Mouse (Mus musculus): ENCODE measurements around the gene Mllt11. TPM values are rescaled to one million over a fixed set of nuclear protein-coding genes. Genes with fewer than 3 reads are reported as not detected.

The Mllt11 gene
- polyA plus RNA-seq, 1 experiment from 2014 or later = 341 TPM

DNA sequence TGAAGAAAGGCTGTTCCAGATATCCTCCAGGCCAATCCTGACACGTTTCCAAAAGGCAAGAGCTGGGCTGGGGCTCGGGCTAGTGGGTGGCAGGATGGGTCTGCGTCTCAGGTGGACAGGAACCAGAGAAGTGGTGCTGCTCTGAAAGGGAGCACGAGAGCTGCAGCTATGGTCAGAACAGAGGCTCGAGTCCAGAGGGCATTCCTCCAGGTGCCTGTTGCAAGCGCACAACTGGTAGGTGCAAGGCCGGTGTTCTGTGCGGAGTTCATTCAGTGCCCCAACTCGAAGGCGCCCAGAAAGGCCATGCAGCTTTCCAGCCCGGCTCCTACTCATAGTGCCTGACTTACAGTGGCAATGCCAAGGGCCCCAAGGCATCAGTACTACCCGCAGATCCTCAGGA, 8.0 kb upstream of the Mllt11 start:
- Histone ChIP-seq H3K4me1 (replicated peaks) (no peaks in the 10 kb centered on the region), H3K4me2 (no peak overlapping the region), H3K9me3 (no peaks in the 10 kb centered on the region), H3K27me3 (no peaks in the 10 kb centered on the region), H3K36me3 (peaks cover 28% of the 10 kb centered on the region), H3K4me3 (no peak overlapping the region), H3K27ac (replicated peaks) (no peak overlapping the region), H3K9ac (no peak overlapping the region)
- 93% methylated on average over 12 of the region's 12 CpGs for WGBS
- no peak for ATAC-seq (ENCODE audit: low FRiP score, low read depth)

DNA sequence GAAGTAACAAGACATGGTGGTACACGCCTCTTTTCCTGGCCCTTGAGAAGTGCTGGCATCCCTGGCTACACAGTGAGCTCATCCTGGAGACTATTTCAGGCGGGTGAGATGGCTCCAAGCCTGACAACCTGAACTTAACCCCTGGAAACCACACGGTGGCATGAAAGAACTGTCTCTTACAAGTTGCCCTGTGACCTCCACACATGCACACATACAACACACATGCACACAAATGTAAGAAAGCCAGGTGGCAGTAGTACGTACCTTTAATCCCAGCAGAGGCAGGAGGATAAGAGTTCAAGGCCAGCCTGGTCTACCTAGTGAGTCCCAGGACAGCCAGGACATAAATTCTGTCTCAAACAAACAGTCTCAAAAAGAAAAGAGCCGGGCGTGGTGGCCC, 7.1 kb upstream of the Mllt11 start:
- no peak for ATAC-seq (ENCODE audit: low FRiP score, low read depth)
- Histone ChIP-seq H3K4me2 (no peak overlapping the region), H3K4me3 (no peak overlapping the region), H3K9ac (no peak overlapping the region), H3K27me3 (no peaks in the 10 kb centered on the region), H3K36me3 (peaks cover 35% of the 10 kb centered on the region), H3K27ac (replicated peaks) (no peak overlapping the region), H3K9me3 (no peaks in the 10 kb centered on the region), H3K4me1 (replicated peaks) (no peaks in the 10 kb centered on the region)
- 93% methylated on average over 6 of the region's 6 CpGs for WGBS

DNA sequence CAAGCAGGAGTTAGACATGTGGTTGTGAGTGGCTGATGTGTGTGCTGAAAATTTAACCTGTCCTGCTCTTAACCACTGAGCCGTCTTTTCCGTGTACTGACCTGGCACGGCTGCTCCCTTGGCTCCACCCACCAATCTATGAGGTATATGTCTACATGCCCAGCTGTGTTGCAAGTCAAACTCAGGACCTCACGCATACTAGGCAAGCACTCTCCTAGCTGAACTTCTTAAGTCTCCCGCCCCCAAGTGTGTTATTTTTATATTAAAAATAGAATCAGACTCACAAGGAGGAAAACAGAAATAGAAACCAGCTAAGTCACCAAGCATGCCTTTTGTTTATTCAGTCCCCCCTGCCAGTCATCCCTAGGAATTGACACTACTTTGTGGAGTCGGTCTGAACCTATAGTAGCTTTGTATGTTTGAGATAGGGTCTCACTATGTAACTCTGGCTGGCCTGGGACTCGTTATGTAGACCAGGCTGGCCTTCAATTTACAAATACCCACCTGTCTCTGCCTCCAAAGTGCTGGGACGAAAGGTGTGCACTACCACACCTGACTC, 5.6 kb upstream of the Mllt11 start:
- 89% methylated on average over 8 of the region's 8 CpGs for WGBS

GRCm38 (mm10) chr3:95235386-95236301, 3.7 kb upstream of the Mllt11 start:
- 76% methylated on average over 23 of the region's 23 CpGs for WGBS
- H3K4me3 ChIP-seq = no peak overlapping the region
- H3K27me3 ChIP-seq = no peaks in the 10 kb centered on the region
- H3K36me3 ChIP-seq = peaks cover 60% of the 10 kb centered on the region
- no peak overlapping the region for H3K27ac ChIP-seq (replicated peaks)
- H3K9me3 ChIP-seq = no peaks in the 10 kb centered on the region
- H3K4me1 ChIP-seq (replicated peaks) = peaks cover 15% of the 10 kb centered on the region
- no peak overlapping the region for H3K9ac ChIP-seq
- ATAC-seq (ENCODE audit: low FRiP score, low read depth) = no peak
- no peak overlapping the region for H3K4me2 ChIP-seq

More for the DNA sequence above, 5.6 kb upstream of the Mllt11 start:
- no peak overlapping the region for H3K27ac ChIP-seq (replicated peaks)
- H3K27me3 ChIP-seq = no peaks in the 10 kb centered on the region
- H3K4me3 ChIP-seq = no peak overlapping the region
- peaks cover 49% of the 10 kb centered on the region for H3K36me3 ChIP-seq
- H3K4me2 ChIP-seq = no peak overlapping the region
- H3K9ac ChIP-seq = no peak overlapping the region
- H3K9me3 ChIP-seq = no peaks in the 10 kb centered on the region
- no peak for ATAC-seq (ENCODE audit: low FRiP score, low read depth)
- H3K4me1 ChIP-seq (replicated peaks) = no peaks in the 10 kb centered on the region

GRCm38 (mm10) chr3:95233303-95233980, 1.5 kb upstream of the Mllt11 start:
- no peak overlapping the region for H3K4me2 ChIP-seq
- no peak overlapping the region for H3K4me3 ChIP-seq
- H3K27me3 ChIP-seq = no peaks in the 10 kb centered on the region
- H3K4me1 ChIP-seq (replicated peaks) = peaks cover 29% of the 10 kb centered on the region
- no peak overlapping the region for H3K27ac ChIP-seq (replicated peaks)
- no peaks in the 10 kb centered on the region for H3K9me3 ChIP-seq
- H3K36me3 ChIP-seq = peaks cover 60% of the 10 kb centered on the region
- no peak overlapping the region for H3K9ac ChIP-seq
- no peak for ATAC-seq (ENCODE audit: low FRiP score, low read depth)
- WGBS = 77% methylated on average over 16 of the region's 16 CpGs

DNA sequence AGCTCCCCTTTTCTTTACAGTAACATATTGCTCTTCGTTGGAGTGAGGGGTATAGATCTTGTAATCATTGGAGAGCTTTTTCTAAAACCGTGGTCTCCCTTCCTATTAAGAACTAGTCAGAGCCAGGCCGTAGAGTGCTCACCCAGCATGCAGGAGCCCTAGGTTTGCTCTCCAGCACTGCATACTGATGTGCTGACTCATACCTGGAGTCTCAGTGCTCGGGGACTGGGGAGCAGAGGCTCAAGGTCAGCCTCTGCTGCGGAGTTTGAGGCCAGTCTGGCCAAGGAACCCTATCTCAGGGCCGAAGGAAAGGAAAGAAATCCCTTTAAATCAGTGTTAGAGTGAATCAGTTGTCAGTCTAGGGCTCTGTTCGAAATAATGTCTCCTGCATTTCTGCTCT, 800 bp upstream of the Mllt11 start:
- H3K27me3 ChIP-seq = no peaks in the 10 kb centered on the region
- no peaks in the 10 kb centered on the region for H3K9me3 ChIP-seq
- H3K4me1 ChIP-seq (replicated peaks) = peaks cover 29% of the 10 kb centered on the region
- H3K36me3 ChIP-seq = peaks cover 58% of the 10 kb centered on the region
- ATAC-seq (ENCODE audit: low FRiP score, low read depth) = no peak
- 91% methylated on average over 7 of the region's 7 CpGs for WGBS
- H3K4me3 ChIP-seq = no peak overlapping the region
- H3K9ac ChIP-seq = no peak overlapping the region
- no peak overlapping the region for H3K27ac ChIP-seq (replicated peaks)
- no peak overlapping the region for H3K4me2 ChIP-seq

GRCm38 (mm10) chr3:95230495-95231297, 1.3 kb downstream of the Mllt11 start:
- 30% methylated on average over 8 of the region's 8 CpGs for WGBS
- Histone ChIP-seq H3K4me1 (replicated peaks) (peaks cover 42% of the 10 kb centered on the region), H3K4me3 (peak overlapping the region; percentile 78), H3K9me3 (no peaks in the 10 kb centered on the region), H3K36me3 (peaks cover 41% of the 10 kb centered on the region), H3K27ac (replicated peaks) (peak overlapping the region; percentile 99), H3K27me3 (no peaks in the 10 kb centered on the region), H3K4me2 (peak overlapping the region; percentile 77), H3K9ac (peak overlapping the region; percentile 89)
- 0 out of 2 replicates have a peak, but pooled peaks have one; percentile 2 for ATAC-seq (ENCODE audit: low FRiP score, low read depth)

DNA sequence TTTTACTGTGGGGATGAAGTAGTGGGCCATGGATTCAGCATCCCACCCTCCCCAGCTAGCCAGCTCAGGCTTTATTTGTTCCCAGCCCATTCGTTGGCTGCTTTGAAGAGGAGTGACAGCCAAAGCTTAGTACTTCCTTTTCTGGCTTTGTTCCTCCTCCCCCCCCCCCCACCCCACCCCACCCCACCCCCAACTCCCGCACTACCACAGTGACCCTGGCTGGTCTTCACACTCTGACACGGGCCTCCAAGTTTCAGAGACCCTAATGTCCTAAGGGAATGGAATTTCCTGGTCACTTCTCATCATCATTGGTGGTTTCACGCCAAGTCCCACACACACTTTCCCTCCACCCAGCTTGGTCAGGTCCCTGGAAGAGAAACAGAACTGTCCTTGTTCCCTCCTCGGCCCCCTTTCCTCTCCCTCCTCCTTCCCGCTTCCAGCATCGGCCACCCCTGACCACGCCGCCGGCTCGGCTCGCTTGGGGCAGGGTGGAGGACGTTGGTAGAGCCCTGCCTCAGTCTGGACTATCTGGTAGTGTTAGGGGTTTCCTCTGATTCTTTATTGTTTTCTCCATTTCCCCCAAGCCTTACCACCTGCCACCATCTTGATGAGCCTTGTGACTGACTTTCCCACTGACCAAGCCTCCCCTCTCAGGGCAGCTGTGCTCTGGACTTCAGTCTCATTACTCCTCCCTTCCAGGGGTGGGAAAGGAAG, 2.0 kb downstream of the Mllt11 start:
- H3K9ac ChIP-seq = peak overlapping the region; percentile 89
- H3K4me2 ChIP-seq = peak overlapping the region; percentile 77
- peaks cover 41% of the 10 kb centered on the region for H3K36me3 ChIP-seq
- no peaks in the 10 kb centered on the region for H3K9me3 ChIP-seq
- H3K27me3 ChIP-seq = no peaks in the 10 kb centered on the region
- WGBS = 2% methylated on average over 13 of the region's 13 CpGs
- H3K4me3 ChIP-seq = peak overlapping the region; percentile 78
- no peak for ATAC-seq (ENCODE audit: low FRiP score, low read depth)
- peaks cover 49% of the 10 kb centered on the region for H3K4me1 ChIP-seq (replicated peaks)
- peak overlapping the region; percentile 99 for H3K27ac ChIP-seq (replicated peaks)

DNA sequence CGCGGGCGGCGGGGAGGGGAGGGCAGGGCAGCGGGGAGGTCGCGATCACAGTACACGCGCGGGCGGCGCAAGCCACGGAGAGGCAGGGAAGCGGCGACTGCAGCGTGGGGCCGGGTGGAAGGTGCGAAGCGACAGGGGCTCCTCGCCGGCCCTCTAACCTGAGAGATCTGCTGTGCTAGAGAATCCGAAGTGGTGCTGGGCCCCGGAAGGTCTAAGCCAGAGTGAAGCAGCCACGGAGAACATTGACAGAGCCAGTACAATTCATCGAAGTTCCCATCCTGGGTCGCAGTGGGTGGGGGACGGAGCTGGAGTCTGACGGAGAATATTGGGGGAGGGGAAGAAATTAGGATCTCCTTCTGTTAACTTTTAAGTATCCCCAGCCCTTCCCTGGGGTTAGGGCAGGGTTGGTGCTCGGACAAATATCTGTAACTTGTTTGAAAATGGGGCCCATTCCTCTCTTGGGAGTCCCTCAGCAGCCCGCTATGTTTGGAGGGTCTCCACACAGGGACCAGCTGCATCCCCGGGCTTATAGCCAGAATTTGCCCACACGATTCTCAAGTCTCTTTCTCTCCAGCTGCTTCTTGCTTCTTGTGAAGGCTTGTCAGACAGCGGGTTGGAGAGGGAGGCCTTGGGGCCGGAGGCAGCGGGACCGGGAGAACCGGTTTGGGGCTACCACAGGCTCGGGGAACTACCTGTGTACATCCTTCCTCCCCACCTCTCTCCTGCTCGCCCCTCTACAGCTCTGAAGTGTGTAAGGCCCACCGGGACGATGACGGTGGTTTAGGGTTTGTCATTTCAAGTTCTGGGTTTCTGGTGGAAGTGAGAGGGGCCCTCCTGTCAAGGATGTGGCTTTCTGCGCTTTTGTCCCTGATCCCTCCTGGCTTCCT, 2.8 kb downstream of the Mllt11 start:
- peaks cover 57% of the 10 kb centered on the region for H3K4me1 ChIP-seq (replicated peaks)

GRCm38 (mm10) chr3:95228148-95228893, 3.6 kb downstream of the Mllt11 start, which contains the start of gene Cdc42se1:
Cdc42se1 (plus strand) TSS chr3:95228732.
- Histone ChIP-seq H3K9me3 (no peaks in the 10 kb centered on the region), H3K27me3 (no peaks in the 10 kb centered on the region), H3K4me1 (replicated peaks) (peaks cover 60% of the 10 kb centered on the region), H3K4me2 (peak within 1 kb of the TSS; percentile 77), H3K36me3 (peaks cover 32% of the 10 kb centered on the region), H3K4me3 (peak within 1 kb of the TSS; percentile 78), H3K27ac (replicated peaks) (peak within 1 kb of the TSS; percentile 99), H3K9ac (peak within 1 kb of the TSS; percentile 89)
- ATAC-seq (ENCODE audit: low FRiP score, low read depth) = peak; percentile 91
- under 1% methylated on average over 64 of the region's 64 CpGs for WGBS

More for the DNA sequence above, 2.8 kb downstream of the Mllt11 start:
- H3K27me3 ChIP-seq = no peaks in the 10 kb centered on the region
- peaks cover 36% of the 10 kb centered on the region for H3K36me3 ChIP-seq
- H3K9ac ChIP-seq = peak overlapping the region; percentile 89
- WGBS = under 1% methylated on average over 43 of the region's 43 CpGs
- H3K4me3 ChIP-seq = peak overlapping the region; percentile 78
- no peak for ATAC-seq (ENCODE audit: low FRiP score, low read depth)
- no peaks in the 10 kb centered on the region for H3K9me3 ChIP-seq
- peak overlapping the region; percentile 99 for H3K27ac ChIP-seq (replicated peaks)
- peak overlapping the region; percentile 77 for H3K4me2 ChIP-seq
